12 mouse cellular contexts compared by ENCODE assay signal in the genomic region with DNA sequence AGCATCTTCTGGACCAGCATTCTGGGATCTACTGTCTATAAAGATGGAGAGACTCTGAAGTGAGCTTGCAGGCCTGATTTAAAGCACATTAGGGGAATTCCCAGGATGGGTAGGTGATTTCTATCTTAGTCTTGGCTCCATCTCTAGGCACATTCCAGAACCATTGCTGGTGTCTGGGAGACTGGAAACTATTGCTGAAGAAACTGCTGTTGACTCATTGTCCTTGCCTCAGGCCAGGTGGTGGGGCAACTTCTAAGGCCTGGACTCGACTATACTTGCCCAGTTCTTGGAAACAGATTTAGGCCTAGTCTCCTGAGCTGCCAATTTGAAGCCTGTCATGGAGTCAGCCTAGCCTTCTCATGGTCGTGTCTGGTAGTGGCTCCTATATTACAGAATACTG.
"Had no signal": no experiment of that assay in that cellular context is flagged by ENCODE, and none has a peak within 500 bp of the region (broad histone marks: within the 10 kb centered on the region; RNA-seq: fewer than 3 reads in every experiment).

No protein-coding gene starts in this region.

- DNase-seq: gastrocnemius, postnatal 14 days; heart, adult 2 months; heart, postnatal 10 days; heart, postnatal 4 days; kidney, adult 11 months; kidney, adult 2 months; kidney, adult 9 months; kidney, postnatal 14 days; kidney, postnatal 36 days; layer of hippocampus, adult 9-11 months; layer of hippocampus, postnatal 36 days; left cerebral cortex, postnatal 4 days had no signal
